Mouse (Mus musculus): ENCODE data around the gene Npcd.

GRCm38 (mm10) chr15:79798591-79798990 lies 35.4 kb downstream of the Npcd start:
- no peak for TF ChIP-seq POLR2A (IDR thresholded peaks at IDR 0.05; ENCODE audit: low read depth, low read length)
- TF ChIP-seq CTCF (IDR thresholded peaks at IDR 0.05; ENCODE audit: extremely low read depth, insufficient read length, insufficient replicate concordance, low read depth, low read length), result no peak
